Mouse (Mus musculus) CD4-positive, CD25-positive, alpha-beta regulatory T cell, adult 4 months (primary cell): ENCODE results near the gene Cdk14. TPM values are rescaled to one million over a fixed set of nuclear protein-coding genes. Genes with fewer than 3 reads are reported as not detected.
"Not testable (repeated sequence)": the region's sequence is repeated elsewhere in the genome, so short reads cannot be mapped to it uniquely, and the experiment has no call there.

Experiments used
- ATAC-seq: one replicate; pipeline ENCODE4 v1.8.0; 2017
- polyA plus RNA-seq, 2 experiments: library from polyadenylated mRNA; unstranded; fragments of 100-300 nt; shearing (Covaris generic); gene quantifications; one replicate each; pipeline ENCODE4 v1.2.1; 2017

The Cdk14 gene
- polyA plus RNA-seq, 2 experiments from 2014 or later: 0.60 TPM; not detected in 1

DNA sequence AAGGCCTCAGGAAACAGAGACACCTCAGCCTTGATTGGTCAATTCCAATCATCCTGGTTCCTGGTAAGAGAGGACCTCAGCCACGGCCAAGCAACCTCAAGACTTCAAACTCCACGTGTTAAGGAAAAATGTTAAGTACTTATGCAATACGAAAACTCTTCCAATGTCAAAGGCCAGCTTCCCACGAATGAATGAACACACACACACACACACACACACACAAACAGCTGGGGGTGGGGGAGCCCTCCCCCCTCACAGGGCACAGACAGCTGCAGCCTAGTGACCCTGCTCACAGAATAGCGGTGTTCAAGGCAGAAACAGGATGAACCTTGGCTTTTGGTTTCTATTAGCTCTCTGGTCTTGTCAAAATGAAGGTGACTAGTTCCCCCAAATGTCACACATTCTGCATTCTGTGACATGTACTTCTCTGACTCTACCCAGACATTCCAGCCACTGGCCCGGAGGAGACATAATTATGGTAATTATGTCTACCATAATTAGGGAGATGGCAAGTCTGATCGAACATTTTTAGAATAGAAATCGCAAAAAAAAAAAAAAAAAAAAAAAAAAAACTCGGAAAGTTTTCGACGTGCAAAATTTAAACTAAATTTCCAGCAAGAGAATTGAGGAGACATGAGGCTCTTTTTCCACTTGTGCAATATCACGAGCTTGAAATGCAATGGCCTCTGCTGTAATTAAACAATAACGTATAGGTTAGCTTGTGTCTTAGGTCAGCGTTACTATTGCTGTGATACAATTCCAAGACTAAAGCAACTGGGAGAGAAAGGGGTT is 54.6 kb downstream of the Cdk14 start:
- ATAC-seq: no peak

DNA sequence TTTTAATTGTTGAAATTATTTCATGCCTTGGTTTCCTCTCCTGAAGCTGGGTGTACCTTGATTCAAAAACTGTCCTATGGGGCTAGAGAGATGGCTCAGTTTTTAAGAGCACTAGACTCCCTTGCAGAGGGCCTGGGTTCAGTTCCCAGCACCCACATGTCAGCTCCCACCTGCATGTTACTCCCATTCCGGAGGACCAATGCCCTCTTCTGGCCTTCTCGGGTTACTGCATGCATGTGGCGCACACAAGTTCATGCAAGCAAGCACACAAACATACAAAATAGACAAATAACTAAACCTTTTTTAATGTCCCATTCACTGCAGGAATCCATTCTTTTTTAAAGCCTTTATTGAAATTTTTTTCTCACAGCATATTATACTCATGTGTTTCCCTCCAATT is 58.4 kb downstream of the Cdk14 start:
- no peak for ATAC-seq

DNA sequence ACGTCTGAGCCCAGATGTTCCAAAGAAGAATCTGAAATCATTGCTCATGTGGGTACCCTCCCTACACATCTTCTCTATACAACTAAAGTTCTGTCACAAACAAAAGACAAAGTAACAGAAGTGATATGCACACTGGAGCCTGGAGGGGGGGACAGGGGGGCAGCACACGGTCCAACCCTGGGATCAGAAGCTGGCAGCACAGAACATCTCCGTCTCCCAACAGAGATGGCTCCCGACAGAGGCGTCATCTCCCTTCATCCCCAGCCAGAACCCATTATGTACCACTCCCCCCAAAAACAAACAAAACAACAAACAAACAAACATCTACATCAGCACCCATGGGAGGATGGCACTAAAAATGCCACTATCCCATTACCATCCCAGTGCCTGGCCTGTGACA is 59.8 kb downstream of the Cdk14 start:
- ATAC-seq: no peak

DNA sequence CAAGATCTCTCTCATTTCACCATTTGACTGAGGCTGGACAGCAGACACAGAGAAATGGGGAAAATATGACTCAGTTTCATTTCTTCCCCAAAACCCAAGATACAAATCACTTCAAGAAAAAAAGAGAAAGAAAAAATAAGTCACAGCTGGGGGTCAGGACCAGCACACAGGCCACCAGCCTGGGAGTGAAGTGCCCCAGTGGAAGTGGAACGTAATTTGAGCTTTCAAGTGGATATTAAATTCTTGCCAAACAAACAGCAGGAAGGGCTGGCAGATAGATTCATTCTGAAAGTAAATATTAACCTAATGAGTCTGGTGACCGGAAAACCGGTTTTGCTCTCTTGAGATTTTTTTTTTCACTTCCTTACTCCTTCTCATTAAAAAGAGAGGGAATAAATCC is 60.2 kb downstream of the Cdk14 start:
- no peak for ATAC-seq

DNA sequence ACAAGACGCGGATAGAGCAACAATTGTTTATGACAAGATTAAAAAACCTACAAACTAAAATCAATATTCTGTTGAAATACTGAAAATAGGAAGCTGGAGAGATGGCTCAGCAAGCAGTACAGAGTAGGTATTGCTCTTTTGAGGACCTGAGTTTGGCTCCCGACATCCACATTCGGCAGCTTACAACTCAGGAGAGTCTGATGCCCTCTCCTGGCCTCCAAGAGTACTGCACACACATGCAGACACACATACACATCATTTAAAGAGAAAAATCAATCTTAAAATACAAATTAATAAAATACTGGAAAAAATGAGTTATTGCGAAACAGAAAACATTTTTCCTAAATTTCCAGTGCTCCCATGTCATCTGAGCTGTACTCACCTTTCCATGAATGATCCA is 60.7 kb downstream of the Cdk14 start:
- no peak for ATAC-seq

DNA sequence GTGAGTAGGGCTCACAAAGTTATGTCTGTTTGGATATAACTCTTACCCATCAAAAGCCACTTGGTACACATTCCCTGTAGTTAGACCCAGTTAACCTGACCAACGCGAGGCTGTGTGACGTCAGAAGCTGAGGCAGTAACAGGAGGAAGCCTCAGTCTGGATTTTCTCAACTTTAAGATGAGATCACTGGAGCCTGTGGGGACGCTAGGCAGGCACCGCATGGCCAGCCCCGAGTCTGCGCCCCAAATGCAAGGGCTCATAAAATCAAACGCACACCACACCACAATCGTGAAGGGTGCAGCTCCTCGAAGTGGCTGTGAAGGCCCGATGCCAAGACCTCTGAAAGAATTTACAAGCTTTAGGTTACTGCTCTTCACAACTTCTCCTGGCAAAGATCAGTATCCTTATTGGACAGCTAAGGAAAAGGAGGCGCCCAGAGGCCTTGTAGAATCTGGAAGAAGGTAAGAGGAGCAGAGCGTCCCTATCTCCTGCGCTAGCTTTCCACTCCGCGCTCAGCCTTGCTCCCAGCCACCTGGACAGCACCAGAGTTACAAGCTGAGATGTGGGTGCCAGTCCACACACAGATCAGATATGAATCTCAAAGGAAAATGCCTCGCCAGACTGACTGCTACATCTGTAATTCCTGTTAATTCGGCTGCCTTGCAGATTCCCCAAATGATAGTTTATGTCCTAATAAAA is 61.9 kb downstream of the Cdk14 start:
- no peak for ATAC-seq

DNA sequence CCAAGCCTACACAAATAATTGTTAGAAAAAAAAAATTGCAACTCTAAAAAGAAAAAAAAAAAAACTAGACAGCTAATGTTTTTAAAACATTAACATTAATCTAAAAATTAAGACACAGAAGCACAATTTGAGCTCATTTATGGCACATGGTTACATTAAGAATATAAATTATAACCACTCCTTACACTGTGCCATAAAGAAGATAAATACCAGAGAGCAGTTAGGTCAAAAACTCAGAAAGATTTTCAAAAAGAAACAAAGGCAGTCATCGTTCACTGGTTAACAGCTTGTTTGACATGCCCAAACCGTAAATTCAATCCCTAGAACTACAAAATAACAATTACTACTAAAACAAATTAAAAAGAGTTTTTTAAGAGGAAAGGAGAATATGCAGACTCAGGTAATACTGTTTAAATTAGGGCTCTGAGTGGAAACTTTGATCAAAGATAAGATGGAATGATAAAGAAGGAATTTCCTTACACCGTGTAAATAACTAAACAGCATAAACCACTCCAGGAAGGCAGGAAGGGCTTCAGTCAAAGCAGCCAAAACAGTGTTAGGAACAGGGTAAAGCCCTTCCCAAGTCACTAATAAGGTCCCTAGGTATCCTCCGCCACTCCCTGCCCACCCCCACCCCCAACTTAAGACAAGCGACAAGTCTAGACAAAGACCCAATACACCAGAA is 65.3 kb downstream of the Cdk14 start:
- ATAC-seq: no peak

DNA sequence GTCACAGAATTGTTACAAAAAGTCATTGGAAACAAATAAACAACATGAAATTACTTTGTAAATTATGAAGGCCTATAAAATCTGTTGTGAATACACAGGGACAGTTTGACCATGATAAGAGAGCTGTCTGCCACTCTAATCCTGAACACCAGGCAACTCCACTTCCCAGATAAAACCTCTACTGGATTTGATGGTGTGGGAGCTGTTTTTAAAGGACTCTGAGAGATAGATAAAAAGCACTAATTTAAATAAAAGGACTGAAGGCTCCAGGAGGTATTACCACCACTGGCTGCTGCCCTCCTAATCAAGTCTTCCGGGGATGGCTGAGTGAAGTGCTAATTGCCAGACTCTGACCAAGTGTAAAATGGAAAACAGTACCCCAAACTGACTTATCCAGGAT is 66.2 kb downstream of the Cdk14 start:
- ATAC-seq: no peak

DNA sequence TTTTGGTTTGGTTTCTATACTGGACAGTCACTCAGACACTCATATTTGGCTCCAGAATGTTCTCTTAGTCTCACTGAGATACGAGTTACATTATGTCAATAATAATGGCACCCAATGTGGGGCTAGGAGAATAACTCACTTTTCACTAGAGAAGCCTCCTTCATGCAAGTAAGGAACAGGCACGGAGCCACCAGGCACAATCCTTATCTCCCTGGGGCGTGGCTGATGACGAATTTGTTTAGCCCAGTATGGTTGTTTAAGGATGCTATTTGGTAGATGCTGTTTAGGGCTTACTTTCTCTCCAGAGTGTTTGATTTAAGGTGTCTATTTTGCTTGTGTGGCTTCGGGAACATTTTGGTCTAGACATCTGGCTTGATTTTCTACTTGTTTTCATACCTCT is 75.5 kb downstream of the Cdk14 start:
- no peak for ATAC-seq

DNA sequence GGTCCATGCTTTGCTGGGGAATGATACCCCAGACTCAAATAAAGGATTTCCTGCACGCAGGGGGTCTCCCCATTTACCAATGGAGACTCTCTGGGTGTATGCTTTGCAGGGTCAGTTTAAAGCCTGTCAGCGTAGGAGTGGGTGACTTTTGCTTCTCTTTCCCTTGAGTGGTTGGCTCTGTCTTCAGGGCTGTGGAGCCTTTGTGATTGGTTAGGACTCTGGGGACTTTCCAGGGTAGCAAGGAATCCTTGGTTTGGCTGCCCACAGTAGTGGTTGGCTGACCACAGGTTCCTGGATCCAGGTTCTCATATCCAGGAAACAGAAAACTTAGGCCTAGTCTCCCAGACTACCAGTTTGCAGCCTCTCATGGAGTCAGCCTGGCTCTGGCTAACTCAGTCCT is 76.4 kb downstream of the Cdk14 start:
- ATAC-seq: no peak

DNA sequence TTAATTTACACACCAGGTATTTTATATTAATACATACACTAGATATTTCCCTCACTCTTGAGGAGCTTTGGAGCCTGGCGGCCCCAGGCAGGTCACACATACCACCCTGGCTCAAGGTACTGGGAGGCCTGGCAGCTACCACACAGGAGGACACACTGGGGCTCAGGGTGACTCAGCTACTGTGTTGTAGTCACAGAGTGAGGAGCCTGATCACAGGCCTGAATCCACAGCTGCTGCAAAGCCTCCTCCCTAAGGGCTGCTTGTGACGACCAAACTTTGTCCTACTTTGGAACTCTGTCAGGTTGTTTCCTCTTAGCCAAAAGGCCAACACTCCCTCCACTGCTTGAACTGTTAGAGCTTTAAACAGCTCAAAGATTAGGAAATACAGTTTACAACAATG is 76.8 kb downstream of the Cdk14 start:
- no peak for ATAC-seq

DNA sequence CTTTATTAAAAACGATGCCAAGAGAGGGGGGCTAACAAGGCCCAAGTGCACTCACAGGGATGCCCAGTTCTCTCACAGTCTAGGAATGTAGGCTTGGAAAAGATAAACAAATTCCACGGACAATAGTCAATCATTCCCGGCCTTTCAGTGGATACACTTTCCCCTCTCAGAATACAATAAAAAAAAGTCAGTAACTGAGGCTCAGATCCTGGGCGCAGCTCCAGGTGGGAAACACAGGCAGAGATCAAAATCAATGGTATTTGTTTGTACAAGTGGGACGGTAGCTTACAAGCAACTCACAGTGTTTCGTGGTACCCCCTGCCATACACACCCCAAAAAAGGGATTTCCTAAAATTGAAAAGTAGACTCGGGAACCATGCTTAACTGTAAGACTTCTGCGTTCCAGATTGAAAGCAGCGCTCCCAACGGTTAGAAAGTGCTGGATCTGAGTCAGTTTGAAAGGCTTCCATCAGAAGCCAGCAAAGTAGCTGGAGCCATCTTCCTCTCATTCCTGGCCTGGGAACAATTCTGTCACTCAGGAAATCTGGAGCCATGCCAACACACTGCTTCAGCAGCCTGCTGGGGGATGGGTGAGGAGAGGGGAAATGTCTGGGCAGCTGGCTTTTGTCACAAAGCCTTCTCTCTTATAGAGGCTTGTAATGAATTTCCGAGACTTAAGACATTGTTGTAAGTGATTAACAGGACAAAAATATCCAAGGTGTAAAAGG is 77.5 kb downstream of the Cdk14 start:
- ATAC-seq: no peak

DNA sequence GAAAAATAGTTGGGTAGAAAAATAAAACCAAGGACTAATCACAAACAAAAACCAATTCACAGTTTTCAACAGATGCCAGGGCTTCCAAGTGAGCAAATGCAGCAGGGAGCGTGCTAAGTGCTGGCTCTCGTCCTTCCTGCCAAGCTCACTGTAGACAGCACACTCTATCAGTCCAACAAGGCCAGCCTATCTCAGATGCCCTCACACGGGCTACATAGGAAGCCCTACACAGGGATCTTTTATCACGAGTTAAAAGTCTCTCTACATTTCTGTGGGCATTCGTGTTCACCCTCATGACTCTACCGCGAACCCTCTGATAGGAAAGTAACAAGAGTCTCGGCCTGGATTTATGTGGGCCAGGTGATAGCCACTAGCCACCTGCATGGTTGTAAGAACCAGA is 78.5 kb downstream of the Cdk14 start:
- ATAC-seq: no peak

DNA sequence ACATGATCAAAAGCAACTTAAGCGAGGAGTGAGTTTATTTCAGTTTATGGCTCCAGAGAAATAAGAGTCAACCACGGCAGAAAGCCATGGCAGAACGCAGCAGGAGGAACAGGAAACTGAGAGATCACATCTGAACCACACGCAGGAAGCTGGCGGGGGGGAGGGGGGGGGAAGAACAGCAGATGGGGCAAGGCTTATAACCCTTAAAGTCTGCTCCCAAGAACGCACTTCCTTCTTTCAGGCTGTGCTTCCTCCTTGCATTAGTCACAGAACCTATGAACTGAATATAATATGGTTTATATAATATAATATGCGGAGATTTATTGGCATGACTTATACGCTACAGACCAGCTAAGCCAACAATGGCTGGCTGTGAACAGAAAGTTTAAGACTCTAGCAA is 86.2 kb downstream of the Cdk14 start:
- no peak for ATAC-seq

DNA sequence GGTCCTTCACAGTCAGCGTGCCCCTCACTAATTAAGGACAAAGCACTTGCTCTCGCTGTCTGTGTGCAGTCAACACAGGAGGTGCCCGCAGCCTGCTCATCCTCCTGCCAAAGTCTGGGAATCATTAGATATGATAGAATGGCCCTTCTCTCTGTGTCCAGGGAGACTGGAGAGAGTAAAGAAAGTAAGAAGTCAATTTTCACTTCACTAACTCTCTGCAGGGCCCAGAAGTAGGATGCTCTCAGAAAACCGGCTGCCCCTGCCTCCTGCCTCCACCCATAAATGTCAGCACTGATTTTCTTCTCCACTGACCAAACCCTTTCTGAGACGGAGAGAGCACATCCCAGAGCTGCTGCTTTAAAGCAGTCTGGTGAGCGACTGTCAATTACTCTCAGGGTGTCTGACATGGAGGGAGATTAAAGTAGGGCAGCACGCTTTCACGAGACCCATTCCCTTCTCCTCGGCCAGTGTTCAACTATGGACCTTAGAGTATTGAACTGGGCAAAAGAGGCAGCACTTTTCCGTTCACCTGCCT is 89.1 kb downstream of the Cdk14 start:
- ATAC-seq: no peak

DNA sequence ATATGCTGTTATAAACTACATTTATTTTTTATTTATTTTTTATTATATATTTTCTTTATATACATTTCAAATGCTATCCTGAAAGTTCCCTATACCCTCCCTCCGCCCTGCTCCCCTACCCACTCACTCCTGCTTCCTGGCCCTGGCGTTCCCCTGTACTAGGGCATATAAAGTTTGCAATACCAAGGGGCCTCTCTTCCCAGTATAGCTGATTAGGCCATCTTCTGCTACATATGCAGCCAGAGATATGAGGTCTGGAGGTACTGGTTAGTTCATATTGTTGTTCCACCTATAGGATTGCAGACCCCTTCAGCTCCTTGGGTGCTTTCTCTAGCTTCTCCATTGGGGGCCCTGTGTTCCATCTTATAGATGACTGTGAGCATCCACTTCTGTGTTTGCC is 91.1 kb downstream of the Cdk14 start:
- ATAC-seq: not testable (repeated sequence)

DNA sequence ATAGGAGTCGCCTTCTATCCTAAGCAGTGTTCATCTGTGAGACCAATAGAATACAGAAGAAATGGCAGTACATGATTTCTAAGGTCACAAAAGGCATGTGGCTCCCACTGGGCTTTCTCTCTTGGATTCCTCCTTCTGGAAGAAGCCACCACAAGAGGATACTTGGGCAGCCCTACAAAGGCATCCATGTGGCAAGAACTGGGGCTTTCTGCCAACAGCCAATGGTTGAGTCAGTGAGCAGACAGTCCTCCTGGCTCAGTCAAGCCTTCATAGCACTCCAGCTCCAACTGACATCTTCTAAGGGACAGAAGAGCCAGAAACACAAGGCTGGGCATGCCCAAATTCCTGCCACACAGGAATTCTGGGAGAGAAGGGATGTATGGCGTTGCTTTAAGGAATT is 93.4 kb downstream of the Cdk14 start:
- ATAC-seq: no peak

DNA sequence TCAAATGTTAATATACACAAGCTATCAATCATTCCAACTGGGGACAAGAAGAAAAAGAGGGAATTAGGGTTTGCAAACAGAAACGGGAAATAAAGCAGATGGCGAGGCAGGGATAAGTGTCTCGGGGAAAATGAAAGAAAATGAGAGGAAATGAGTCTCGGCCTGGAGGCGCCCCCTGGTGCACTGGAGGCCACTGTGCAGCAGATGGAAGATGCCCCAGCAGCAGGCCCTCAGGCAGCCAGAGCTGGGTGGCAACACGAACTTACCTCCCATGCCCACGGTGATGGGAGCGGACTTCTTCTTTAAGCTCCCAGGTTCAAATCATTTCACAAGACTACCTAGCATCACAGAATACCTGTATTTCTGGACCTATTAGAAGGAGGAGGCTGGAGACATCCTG is 97.4 kb downstream of the Cdk14 start:
- no peak for ATAC-seq

DNA sequence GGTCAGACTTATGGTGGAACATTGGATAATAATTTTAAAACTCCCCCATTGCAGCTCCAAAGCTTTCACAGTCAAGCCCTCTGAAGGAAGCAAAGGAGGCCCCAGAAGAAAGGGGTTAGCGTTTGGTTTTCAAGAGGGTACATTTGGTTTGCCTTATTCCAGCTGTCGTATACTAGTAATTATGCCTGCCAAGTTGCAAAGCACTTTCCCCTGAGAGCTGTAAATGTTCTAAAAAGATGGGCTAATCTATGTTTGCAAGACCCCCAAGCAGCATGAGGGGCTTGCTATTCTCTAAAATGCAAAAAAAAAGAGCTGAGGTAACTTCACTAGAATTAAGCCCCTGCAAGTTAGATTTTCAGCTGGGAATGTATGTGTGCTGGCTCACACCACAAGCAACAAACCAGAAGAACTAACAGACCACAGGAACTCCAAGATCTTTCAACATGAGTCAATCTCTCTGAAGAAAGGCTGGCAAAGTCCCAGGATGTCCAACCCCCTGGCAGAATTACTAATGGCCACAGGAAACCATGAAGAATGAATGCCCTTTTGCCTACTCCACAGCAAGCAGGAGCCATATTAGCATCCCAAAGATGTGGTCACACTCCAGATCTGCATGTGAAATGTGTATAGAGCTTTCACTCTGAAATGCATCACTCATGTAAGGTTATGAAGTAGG is 99.5 kb downstream of the Cdk14 start:
- ATAC-seq: no peak

DNA sequence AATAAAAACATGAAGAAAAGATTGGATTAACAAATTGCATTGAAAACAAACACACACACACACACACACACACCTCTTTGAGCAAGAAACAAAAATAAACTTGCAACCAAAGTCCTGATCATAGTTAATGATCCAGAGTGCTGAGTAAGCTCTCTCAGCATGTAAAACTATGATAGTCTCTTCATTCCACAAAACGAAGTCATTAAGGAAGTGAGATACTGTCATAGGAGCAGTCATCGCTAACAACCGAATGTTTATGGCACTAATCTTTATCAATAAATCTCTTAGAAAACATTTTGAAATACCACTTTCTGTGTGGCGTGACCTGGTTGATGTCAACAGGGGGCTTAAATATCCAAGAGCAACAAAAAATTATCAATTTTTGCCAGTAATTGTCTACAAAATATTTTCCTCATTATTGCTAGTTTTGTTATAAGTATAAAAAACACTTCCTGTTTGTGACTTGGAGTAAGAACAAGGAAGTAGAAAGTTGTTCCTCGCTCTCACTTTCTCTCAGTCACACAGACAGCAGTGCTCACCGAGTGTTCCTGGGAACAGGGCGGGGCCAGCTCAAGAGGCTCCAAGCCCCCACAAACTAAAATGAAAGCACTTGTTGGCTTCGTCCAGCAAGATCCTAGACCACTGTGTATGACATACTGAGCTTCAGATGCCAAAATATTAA is 100.1 kb downstream of the Cdk14 start:
- no peak for ATAC-seq

DNA sequence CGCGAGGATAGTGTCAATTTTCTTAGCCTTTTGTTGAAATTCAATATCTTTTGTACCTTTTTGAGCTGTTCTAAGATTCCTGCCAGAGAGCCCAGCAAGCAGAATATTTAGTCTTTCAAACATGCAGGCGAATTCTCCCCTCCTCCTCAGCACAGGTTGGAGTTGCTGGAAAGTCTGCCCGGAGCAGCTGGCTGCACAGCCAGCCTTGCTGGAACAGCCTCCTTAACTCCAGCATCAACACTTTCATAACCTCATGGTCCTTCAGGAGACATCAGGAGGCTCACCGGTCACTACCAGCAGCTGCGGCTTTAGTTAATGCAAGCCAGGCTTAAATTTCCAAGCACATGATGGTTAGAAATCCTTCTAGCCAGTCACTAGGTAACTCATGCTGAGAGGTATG is 105.8 kb downstream of the Cdk14 start:
- ATAC-seq: no peak
